Mouse (Mus musculus): ENCODE data around the gene Sec14l4.
"Not testable (repeated sequence)": the region's sequence is repeated elsewhere in the genome, so short reads cannot be mapped to it uniquely, and the experiment has no call there.

Gene Sec14l4

DNA sequence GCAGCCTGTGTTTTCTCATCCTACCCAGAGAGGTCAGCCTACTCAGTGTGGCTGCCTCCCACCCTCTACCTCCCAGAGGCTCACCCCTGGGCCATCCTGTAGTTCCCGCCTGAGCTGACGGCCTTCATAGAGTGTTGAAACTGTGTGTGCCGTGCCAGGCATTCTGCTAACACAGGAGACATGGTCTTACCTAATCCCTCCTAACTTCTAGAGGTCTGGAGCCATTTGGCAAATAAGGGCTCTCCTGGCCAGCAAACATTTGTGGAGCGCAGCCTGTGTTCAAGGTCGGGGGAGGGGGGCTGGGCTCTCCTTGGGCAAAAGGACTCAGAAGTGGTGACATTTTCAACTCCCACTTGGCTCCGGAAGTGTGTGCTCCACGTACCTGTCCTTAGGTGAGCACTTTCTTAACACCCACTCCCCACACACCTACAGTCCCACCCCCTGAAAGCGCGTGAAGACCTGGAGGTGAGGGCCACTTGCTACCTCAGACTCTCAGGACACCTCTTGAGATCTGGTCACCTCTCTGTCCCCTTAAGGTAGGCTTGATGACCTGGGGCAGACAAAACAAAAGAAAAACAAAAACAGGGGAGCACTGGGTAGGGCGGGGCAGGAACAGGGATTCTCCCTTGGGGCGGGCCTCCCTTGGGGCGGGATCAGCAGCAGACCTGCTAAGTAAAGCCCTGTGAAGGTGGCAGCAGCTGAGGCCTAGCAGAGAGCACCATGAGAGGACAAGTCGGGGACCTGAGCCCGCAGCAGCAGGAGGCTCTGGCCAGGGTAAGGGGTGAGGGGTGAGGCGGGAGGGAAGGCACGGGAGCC lies at the start of gene Sec14l4:
TSS of gene Sec14l4 (plus strand) at position 337 of the 816 bp plus-strand sequence.
- DNase-seq: no peak

DNA sequence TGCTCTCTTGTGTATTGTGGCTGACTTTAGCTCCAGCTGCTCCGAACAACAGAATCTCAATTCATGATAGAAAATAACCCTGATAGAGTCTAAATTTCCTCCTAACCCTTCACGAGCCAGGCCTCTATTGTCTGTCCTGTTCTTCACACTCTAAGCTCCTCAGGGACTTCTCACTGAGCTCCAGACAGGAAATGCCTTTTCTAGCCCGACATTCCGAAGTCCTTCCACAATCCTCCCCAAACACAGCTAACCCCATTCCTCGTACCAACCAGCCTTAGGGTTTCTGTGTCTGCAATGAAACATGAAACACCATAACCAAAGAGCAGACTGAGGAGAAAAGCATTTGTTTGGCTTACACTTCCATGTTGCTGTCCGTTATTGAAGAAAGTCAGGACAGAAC lies 49.7 kb upstream of the Sec14l4 start:
- no peak for DNase-seq

- no peak for DNase-seq
These were observed 48.7 kb upstream of the Sec14l4 start for GRCm38 (mm10) chr11:3982275-3983209.

DNA sequence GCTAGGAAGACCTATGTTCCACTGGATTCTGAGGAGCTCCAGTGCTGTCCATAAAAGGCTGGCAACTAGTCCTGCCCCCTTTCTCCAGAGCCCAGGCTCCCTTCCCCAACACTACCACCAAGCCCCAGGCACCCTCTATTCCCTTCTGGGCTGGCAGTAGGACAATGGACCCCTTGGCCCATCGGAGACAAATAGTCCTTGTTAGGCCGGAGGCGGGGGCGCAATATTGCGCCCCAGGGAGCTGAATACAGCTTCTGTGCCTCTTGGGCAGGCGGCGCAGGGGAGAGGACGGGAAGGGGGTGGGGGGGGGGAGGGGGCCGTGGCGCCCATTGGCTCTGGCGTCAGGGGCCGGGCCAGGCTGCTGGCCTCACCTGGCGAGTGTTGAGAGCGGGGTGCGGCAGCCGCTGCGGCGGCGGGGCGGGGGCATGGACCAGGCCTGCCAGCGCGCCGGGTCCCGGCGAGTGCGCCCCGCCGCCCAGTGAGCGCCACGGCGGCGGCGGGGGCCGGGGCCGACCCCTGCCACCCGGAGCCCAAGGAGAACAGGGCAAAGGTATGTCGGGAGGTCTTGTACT lies 47.9 kb upstream of the Sec14l4 start, which contains the start of gene Gal3st1:
TSS of gene Gal3st1 (plus strand) at position 346 of the 572 bp plus-strand sequence.
- peak in 1 of 2 experiments; percentile 37 for DNase-seq

DNA sequence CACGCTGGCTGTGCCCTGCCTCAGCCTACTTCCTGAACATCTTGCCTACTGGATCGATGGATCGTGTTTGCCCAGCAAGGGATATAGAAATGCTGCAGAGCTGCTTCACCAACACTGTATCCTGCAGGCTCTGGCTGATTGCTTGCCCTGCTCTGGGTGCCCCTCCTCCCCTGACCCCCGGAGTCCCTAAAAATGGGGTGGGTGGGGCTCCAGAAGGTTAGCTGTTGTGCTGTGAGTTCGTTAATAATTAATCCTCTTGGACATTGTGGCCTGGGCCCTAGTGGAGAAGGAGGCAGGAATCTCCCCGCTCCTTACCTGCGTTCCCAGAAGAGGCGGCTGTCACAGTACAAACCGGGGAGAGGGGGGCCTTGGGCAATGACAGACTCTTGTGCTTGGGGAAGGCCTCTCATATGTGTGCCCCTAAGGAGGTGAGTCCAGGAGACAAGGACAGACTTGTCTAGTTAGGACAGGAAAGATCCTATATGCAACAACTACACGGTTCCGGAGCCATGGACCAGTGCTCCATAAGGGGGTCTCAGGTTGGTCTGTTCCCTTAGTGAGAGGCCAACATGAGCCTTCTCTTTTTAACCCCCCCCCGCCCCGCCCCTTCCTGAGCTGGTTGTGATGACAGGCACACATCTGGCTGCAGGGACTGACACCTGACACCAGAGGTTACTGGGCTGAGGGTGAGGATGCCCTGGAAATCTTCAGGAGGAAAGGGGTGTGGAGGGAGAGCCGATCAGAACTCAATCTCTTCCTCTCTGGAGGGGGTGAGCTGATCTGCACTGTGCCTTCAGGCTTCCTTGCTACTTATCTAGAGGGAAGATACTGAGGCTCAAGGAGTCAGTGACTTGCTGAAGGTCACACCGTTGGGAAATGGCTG lies 47.2 kb upstream of the Sec14l4 start:
- DNase-seq: no peak

DNA sequence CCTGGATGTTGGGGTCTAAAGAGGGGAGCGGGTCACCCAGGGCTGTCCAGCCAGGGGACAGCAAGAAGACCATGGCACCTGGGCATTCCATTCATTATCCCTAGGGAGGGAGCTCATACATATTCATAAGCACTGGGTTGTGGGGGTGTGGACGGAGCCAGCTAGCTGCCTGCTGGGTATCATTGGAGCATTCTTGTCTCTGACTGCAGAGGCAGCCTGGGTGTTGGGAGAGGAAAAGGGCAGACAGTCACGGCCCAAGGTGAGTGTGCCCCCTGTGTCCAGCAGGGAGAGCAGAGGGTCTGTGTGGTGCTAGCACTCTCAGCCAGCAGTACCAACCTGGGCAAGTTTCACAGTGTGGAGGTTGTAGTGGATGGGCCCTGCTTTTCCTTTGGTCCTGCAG lies 41.5 kb upstream of the Sec14l4 start:
- DNase-seq: no peak

DNA sequence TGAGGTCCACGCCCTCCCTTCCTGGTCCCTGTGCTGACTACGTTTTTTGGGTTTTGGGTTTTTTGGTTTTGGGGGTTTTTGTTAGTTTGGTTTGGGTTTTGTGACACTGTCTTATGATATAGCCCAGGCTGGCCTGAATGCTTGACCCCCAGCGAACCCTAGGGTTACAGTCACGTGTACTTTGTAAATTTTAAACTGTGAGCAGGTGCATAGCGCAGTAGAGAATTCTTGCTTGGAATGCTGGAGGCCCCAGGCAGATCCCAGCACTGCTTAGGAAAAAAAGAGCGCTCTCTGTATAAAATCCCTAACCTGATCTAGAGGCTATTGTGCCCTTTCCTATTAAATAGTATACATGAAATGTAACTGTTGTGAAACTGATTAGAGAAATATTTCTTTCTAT lies 38.1 kb upstream of the Sec14l4 start:
- DNase-seq: no peak

- DNase-seq: no peak
These were observed 37.3 kb upstream of the Sec14l4 start for GRCm38 (mm10) chr11:3993914-3994313.

DNA sequence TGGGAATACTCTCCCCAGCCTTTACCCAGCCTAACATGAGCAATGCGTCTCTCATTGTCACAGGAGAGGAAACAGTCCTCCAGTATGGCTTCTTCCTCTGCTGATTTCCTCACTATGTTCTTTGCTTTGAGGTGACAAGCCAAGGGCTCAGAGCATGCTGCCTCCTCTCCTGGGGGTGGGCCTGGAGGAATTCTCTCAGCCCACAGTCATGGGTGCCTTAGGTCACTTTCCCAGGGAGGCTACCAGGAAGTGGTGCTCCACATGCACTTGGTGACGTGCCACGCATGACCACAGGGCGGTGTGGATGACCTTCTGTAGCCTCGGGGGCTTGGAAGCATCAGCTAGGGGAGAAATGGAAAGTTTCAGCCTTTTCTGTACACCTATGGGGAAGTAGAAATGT lies 35.8 kb upstream of the Sec14l4 start:
- DNase-seq: no peak

DNA sequence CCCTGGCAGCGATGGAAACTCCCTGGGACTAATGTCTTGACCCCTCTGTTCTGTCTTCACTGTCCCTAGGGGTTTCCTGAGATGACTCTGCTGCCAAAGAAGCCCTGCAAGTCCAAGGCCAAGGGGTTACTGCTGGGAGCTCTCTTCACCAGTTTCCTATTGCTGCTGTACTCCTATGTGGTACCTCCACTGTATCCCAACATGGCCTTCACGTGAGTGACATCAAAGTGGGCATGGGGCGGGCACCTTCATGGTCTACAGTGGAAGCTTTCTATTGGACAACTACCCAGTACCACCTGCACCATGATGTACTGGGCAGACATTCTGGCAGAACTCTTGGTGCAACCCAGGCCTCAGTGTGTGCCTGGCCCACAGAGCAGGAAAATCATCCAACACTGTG lies 34.4 kb upstream of the Sec14l4 start:
- DNase-seq: no peak

DNA sequence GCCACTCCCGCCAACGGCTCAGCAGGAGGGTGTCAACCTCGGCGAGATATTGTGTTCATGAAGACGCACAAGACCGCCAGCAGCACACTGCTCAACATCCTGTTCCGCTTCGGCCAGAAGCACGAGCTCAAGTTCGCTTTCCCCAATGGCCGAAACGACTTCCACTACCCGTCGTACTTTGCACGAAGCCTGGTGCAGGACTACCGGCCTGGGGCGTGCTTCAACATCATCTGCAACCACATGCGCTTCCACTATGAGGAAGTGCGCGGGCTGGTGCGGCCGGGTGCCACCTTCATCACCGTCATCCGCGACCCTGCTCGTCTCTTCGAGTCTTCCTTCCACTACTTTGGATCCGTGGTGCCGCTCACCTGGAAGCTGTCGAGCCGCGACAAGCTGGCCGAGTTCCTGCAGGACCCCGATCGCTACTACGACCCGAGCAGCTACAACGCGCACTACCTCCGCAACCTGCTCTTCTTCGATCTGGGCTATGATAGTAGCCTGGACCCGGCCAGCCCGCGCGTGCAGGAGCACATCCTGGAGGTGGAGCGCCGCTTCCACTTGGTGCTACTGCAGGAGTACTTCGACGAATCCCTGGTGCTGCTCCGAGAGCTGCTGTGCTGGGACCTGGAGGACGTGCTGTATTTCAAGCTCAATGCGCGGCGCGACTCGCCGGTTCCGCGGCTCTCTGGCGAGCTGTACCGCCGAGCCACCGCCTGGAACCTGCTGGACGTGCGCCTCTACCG lies 33.1 kb upstream of the Sec14l4 start:
- peak; percentile 31 to 45 for DNase-seq

GRCm38 (mm10) chr11:3999547-3999946 lies 31.7 kb upstream of the Sec14l4 start:
- no peak for DNase-seq

GRCm38 (mm10) chr11:4001603-4002002 lies 29.7 kb upstream of the Sec14l4 start:
- DNase-seq: peak; percentile 83 to 87

GRCm38 (mm10) chr11:4005220-4005805 lies 25.9 kb upstream of the Sec14l4 start:
- no peak for DNase-seq

DNA sequence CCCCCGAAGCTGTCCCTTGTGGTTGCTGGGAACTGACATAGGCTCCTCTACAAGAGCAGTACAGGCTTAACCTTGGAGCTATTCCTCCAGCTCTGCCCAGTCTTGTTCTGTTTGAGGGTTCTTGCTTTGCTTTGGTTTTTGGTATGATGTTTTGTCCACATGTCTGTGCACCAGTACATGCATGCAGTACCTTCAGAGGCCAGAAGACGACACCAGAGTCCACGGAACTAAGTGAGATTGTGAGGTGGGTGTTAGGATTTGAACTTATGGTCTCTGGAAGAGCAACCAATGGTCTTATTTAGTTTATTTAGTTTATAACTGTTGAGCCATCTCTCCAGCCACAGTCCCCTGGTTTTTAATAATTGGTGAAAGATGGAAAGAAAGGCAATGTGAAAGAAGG lies 24.8 kb upstream of the Sec14l4 start:
- DNase-seq: no peak

- DNase-seq: no peak
These were observed 18.6 kb upstream of the Sec14l4 start for GRCm38 (mm10) chr11:4012616-4013015.

GRCm38 (mm10) chr11:4015796-4016195 lies 15.5 kb upstream of the Sec14l4 start:
- not testable (repeated sequence) for DNase-seq

- DNase-seq: not testable (repeated sequence)
These were observed 9.2 kb upstream of the Sec14l4 start for GRCm38 (mm10) chr11:4022111-4022510.

DNA sequence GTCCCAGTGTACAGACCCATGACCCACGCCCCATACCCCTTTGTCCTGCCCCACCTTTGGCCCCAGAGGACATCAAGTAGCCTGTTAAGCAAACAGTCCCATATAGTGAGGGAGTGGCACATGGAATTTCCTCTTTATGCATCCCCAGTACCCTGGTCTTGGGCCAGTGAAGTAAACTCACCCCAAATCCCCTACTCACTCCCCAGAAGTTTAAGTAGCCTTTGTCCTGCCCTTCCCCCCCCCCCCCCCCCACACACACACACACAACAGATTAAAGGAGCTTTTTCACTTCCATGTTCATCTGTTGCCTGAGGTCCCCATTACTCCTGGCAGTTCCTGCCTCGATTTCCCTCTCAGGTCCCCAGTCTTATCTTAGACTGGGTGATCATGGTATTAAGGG lies 7.9 kb upstream of the Sec14l4 start:
- DNase-seq: no peak

- no peak for DNase-seq
These were observed 4.2 kb upstream of the Sec14l4 start for GRCm38 (mm10) chr11:4027066-4027465.

Measured in cerebellum, postnatal 10 days (tissue).